Mouse (Mus musculus) ES-E14 (cell line): ENCODE results near the gene Bri3bp. TPM values are rescaled to one million over a fixed set of nuclear protein-coding genes. Genes with fewer than 3 reads are reported as not detected.
"Not testable (repeated sequence)": the region's sequence is repeated elsewhere in the genome, so short reads cannot be mapped to it uniquely, and the experiment has no call there.

Experiments used
- DNase-seq: peaks from one replicate; pipeline ENCODE4 v3.0.0-alpha.2; 2013; ENCODE audit warnings: low read depth, low spot score
- H3K27ac ChIP-seq: 2 replicates; pipeline ENCODE4 v1.5.1; 2012; ENCODE audit warnings: low read depth, mild to moderate bottlenecking, low read length, moderate library complexity, mixed read lengths; ENCODE audit not compliant: poor library complexity, insufficient read depth, severe bottlenecking
- H3K36me3 ChIP-seq: 2 replicates; pipeline ENCODE4 v1.6.1; 2012; ENCODE audit warnings: mild to moderate bottlenecking, low read length, moderate library complexity, mixed read lengths; ENCODE audit not compliant: control insufficient read depth, poor library complexity, insufficient read depth, severe bottlenecking
- H3K4me1 ChIP-seq, 2 experiments: fragments of 150-350 bp in 1 of 2; sonication (generic) in 1 of 2; 2 replicates each; pipeline ENCODE4 v1.6.1; 2012; ENCODE audit warnings: low read length in 2 of 2, mild to moderate bottlenecking in 1 of 2, mixed read lengths in 1 of 2; ENCODE audit not compliant: control insufficient read depth in 2 of 2, insufficient read depth in 2 of 2, poor library complexity in 1 of 2
- H3K4me3 ChIP-seq, 2 experiments: fragments of 150-350 bp in 1 of 2; sonication (generic) in 1 of 2; 2 replicates each; pipeline ENCODE4 v1.5.1; 2012; ENCODE audit warnings: low read length in 2 of 2, low read depth in 1 of 2, mild to moderate bottlenecking in 1 of 2, mixed read lengths in 1 of 2; ENCODE audit not compliant: insufficient read depth in 1 of 2, poor library complexity in 1 of 2, severe bottlenecking in 1 of 2
- H3K9ac ChIP-seq: 2 replicates; pipeline ENCODE4 v1.6.1; 2012; ENCODE audit warnings: low read depth, mild to moderate bottlenecking, low read length, mixed read lengths; ENCODE audit not compliant: poor library complexity, insufficient read depth, severe bottlenecking
- H3K9me3 ChIP-seq: fragments of 150-350 bp; sonication (generic); 2 replicates; pipeline ENCODE4 v1.6.1; 2012; ENCODE audit warnings: low read depth, mild to moderate bottlenecking, low read length; ENCODE audit not compliant: control insufficient read depth, insufficient read depth
- CHD2 ChIP-seq: IDR thresholded peaks from 2 replicates; pipeline ENCODE4 v1.6.1; 2014; ENCODE audit warnings: mild to moderate bottlenecking, low read depth, low read length, inconsistent platforms
- HCFC1 ChIP-seq: IDR thresholded peaks from 2 replicates; pipeline ENCODE4 v1.6.1; 2012; ENCODE audit warnings: low read length, inconsistent platforms, borderline replicate concordance; ENCODE audit not compliant: insufficient read depth
- MAFK ChIP-seq: IDR thresholded peaks from 2 replicates; pipeline ENCODE4 v1.6.1; 2014; ENCODE audit warnings: mild to moderate bottlenecking, low read depth, low read length, inconsistent platforms; ENCODE audit not compliant: insufficient read depth
- ZC3H11A ChIP-seq: IDR thresholded peaks from 2 replicates; pipeline ENCODE4 v1.6.1; 2012; ENCODE audit warnings: low read depth, mild to moderate bottlenecking, inconsistent platforms, low read length, borderline replicate concordance
- ZNF384 ChIP-seq: IDR thresholded peaks from 2 replicates; pipeline ENCODE4 v1.6.1; 2012; ENCODE audit warnings: low read depth, low read length, inconsistent platforms
- in situ Hi-C, 2 experiments: fragments of 600-800 bp; cut with MboI; formaldehyde crosslinking; loops; one replicate each; pipeline ENCODE4 v1.15.1; 2025; ENCODE audit warnings: low sequenced_read_pairs in 2 of 2, inconsistent platforms in 1 of 2; ENCODE audit not compliant: unreplicated experiment in 2 of 2
- total RNA-seq: library from RNA; depleted of rRNA; stranded (reverse); fragments of 300-350 nt; gene quantifications from 2 replicates; pipeline ENCODE4 v1.2.3, GENCODE M21; 2012

The Bri3bp gene
- total RNA-seq, 1 experiment, result 52.7 TPM

- Histone ChIP-seq H3K4me3 (no peak overlapping the region), H3K9me3 (no peaks in the 10 kb centered on the region), H3K9ac (no peak overlapping the region), H3K4me1 (peaks cover 0 to 15% of the 10 kb centered on the region in 2 experiments; a peak in 1 of 4 replicates), H3K27ac (no peak overlapping the region), H3K36me3 (no peaks in the 10 kb centered on the region)
- TF ChIP-seq CHD2, result no peak
- no peak for TF ChIP-seq HCFC1
- no peak for TF ChIP-seq ZC3H11A
- no peak for TF ChIP-seq ZNF384
- no peak for TF ChIP-seq MAFK
- DNase-seq, result no peak
- in situ Hi-C loops, result no loop called here
Observed at GRCm38 (mm10) chr5:125407910-125408575, 33.3 kb upstream of the Bri3bp start.

GRCm38 (mm10) chr5:125408842-125409241, 32.5 kb upstream of the Bri3bp start:
- Histone ChIP-seq H3K4me1 (peaks cover 0 to 9% of the 10 kb centered on the region in 2 experiments; a peak in 1 of 4 replicates), H3K4me3 (peak overlapping the region; percentile 53 to 56), H3K9me3 (no peaks in the 10 kb centered on the region), H3K27ac (no peak overlapping the region; the same call in 1 of the 2 replicates), H3K9ac (peak overlapping the region; percentile 63), H3K36me3 (peaks cover 6% of the 10 kb centered on the region; the same call in 1 of the 2 replicates)
- peak; percentile 81 for DNase-seq
- in situ Hi-C loops, result no loop called here
- TF ChIP-seq HCFC1 (0 out of 2 replicates have a peak, but pooled peaks have one; percentile 38), ZNF384 (no peak), MAFK (peak; percentile 92)

GRCm38 (mm10) chr5:125409348-125410090, 31.8 kb upstream of the Bri3bp start:
- DNase-seq, result no peak
- in situ Hi-C loops, result no loop called here
- Histone ChIP-seq H3K9me3 (no peaks in the 10 kb centered on the region), H3K36me3 (peaks cover 10% of the 10 kb centered on the region), H3K4me3 (peak overlapping the region; percentile 53 to 56), H3K27ac (no peak overlapping the region; the same call in 1 of the 2 replicates), H3K9ac (peak overlapping the region; percentile 63), H3K4me1 (peaks cover 0 to 9% of the 10 kb centered on the region in 2 experiments; a peak in 1 of 4 replicates)
- peak; percentile 92 for TF ChIP-seq MAFK
- peak; percentile 97 for TF ChIP-seq ZNF384
- no peak for TF ChIP-seq ZC3H11A

GRCm38 (mm10) chr5:125411972-125412530, 29.3 kb upstream of the Bri3bp start:
- Histone ChIP-seq H3K27ac (no peak overlapping the region), H3K36me3 (peaks cover 36% of the 10 kb centered on the region), H3K9me3 (no peaks in the 10 kb centered on the region), H3K4me1 (peaks cover 0 to 9% of the 10 kb centered on the region in 2 experiments; a peak in 1 of 4 replicates), H3K4me3 (no peak overlapping the region), H3K9ac (no peak overlapping the region)
- peak; percentile 72 for DNase-seq
- in situ Hi-C loops, result no loop called here
- peak; percentile 56 for TF ChIP-seq ZC3H11A
- no peak for TF ChIP-seq CHD2

- H3K9me3 ChIP-seq, DNase-seq, H3K4me3 ChIP-seq, H3K27ac ChIP-seq, in situ Hi-C loops, H3K9ac ChIP-seq, H3K4me1 ChIP-seq: not testable (repeated sequence)
- peaks cover 41% of the 10 kb centered on the region for H3K36me3 ChIP-seq
Observed at GRCm38 (mm10) chr5:125412536-125412935, 28.8 kb upstream of the Bri3bp start.
